12 mouse cellular contexts compared by ENCODE assay signal in the genomic region with DNA sequence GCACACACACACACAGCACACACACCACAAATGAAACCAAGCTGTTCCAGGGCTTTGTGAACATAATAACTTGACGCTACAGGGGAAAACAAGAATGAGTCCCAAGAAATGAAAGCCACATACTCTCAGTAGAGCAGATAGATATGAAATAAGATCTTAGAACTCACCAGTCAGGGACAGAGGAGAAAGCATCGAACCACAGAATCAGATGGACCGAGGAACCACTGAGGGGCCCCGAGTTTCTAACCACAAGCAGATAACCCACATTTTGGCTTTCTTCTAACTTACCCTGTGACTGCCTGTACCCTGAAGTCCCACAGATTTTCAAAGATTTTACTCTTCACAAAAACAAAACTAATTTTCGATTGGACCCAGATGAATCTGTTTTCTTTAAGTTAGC.
"Had no signal": no experiment of that assay in that cellular context is flagged by ENCODE, and none has a peak within 500 bp of the region (broad histone marks: within the 10 kb centered on the region; RNA-seq: fewer than 3 reads in every experiment).

No protein-coding gene starts in this region.

- H3K27me3 ChIP-seq: liver, embryonic 12.5 days; midbrain, embryonic 13.5 days; neural tube, embryonic 12.5 days had no signal

- DNase-seq: kidney, postnatal 25 days; lung, embryonic 14.5 days; lung, postnatal 10 days; thymus, postnatal 4 days had no signal

- H3K9ac ChIP-seq: liver, embryonic 12.5 days; lung, embryonic 14.5 days; midbrain, embryonic 13.5 days; neural tube, embryonic 12.5 days had no signal

- ATAC-seq: liver, embryonic 12.5 days; midbrain, embryonic 13.5 days had no signal

- H3K9me3 ChIP-seq: limb, embryonic 10.5 days; liver, embryonic 12.5 days; midbrain, embryonic 13.5 days; neural tube, embryonic 12.5 days had no signal

- H3K36me3 ChIP-seq: midbrain, embryonic 13.5 days; neural tube, embryonic 12.5 days had no signal

- H3K4me1 ChIP-seq: midbrain, embryonic 13.5 days had no signal

- H3K27ac ChIP-seq: left cerebral cortex, adult 2 months; limb, embryonic 10.5 days; liver, embryonic 12.5 days; macrophage; midbrain, embryonic 13.5 days; neural tube, embryonic 12.5 days; stomach, postnatal 0 days had no signal

- H3K4me3 ChIP-seq: left cerebral cortex, adult 2 months; limb, embryonic 10.5 days; liver, embryonic 12.5 days; midbrain, embryonic 13.5 days; myocyte; neural tube, embryonic 12.5 days had no signal

- H3K4me2 ChIP-seq: liver, embryonic 12.5 days; lung, embryonic 14.5 days; midbrain, embryonic 13.5 days; neural tube, embryonic 12.5 days had no signal
